Mouse (Mus musculus): Measurements from ENCODE around the gene Rc3h1. TPM values are rescaled to one million over a fixed set of nuclear protein-coding genes. Genes with fewer than 3 reads are reported as not detected.

Gene Rc3h1
- total and polyA plus RNA-seq, 3 experiments: 6.2 to 15.2 TPM; not detected in 1

DNA sequence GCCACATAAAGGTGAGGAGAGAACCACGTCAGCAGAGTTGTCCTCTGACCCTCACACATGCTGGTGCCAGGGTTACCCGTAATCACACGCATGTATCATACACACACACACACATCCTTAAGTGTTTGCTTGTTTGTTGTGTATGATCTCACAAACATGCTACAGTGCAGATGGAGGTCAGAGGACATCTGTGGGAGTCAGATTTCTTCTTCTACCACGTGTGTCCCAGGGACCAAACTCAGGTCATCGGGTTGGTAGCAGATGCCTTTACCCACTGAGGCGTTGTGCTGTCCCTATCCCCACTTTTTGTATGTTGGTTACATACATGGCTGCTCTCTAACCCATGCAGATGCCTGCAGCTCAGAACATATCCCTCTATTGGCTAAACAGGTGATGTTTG is 79.3 kb downstream of the Rc3h1 start:
- no peak for TF ChIP-seq POLR2A (IDR thresholded peaks at IDR 0.05; ENCODE audit: control insufficient read depth in 1 of 2, insufficient read depth in 1 of 2, low read depth in 1 of 2, low read length in 2 of 2, poor library complexity in 1 of 2)
- TF ChIP-seq KAT2A (conservative IDR thresholded peaks at IDR 0.05; ENCODE audit: low read depth, low read length): no peak
- TF ChIP-seq USF2 (IDR thresholded peaks at IDR 0.05; ENCODE audit: borderline replicate concordance in 1 of 2, insufficient read depth in 1 of 2, low read depth in 1 of 2, low read length in 2 of 2): no peak
- no peak for TF ChIP-seq BHLHE40 (IDR thresholded peaks at IDR 0.05; ENCODE audit: borderline replicate concordance, low read depth, low read length)
- TF ChIP-seq ZNF384 (IDR thresholded peaks at IDR 0.05; ENCODE audit: low read depth, low read length): no peak
- Histone ChIP-seq H3K4me3 (ENCODE audit: control insufficient read depth in 1 of 2, insufficient read depth in 1 of 2, low read depth in 2 of 2, low read length in 2 of 2) (no peak overlapping the region), H3K9me3 (replicated peaks; ENCODE audit: insufficient read depth, low read length) (no peaks in the 10 kb centered on the region), H3K27ac (ENCODE audit: control insufficient read depth, low read depth, low read length) (no peak overlapping the region), H3K27me3 (ENCODE audit: control insufficient read depth in 1 of 2, insufficient read depth in 2 of 2, low read length in 2 of 2) (no peaks in the 10 kb centered on the region), H3K36me3 (ENCODE audit: control insufficient read depth in 1 of 2, insufficient read depth in 2 of 2, low read length in 2 of 2) (no peaks in the 10 kb centered on the region), H3K9ac (ENCODE audit: control insufficient read depth, low read depth, low read length, poor library complexity, severe bottlenecking) (no peak overlapping the region), H3K4me1 (ENCODE audit: control insufficient read depth in 1 of 2, insufficient read depth in 2 of 2, low read length in 2 of 2) (no peaks in the 10 kb centered on the region; a peak in 2 of 4 replicates), H3K79me2 (ENCODE audit: control insufficient read depth, insufficient read depth, low read length, poor library complexity) (no peaks in the 10 kb centered on the region)
- no peak for DNase-seq (ENCODE audit: low read depth, low spot score)

DNA sequence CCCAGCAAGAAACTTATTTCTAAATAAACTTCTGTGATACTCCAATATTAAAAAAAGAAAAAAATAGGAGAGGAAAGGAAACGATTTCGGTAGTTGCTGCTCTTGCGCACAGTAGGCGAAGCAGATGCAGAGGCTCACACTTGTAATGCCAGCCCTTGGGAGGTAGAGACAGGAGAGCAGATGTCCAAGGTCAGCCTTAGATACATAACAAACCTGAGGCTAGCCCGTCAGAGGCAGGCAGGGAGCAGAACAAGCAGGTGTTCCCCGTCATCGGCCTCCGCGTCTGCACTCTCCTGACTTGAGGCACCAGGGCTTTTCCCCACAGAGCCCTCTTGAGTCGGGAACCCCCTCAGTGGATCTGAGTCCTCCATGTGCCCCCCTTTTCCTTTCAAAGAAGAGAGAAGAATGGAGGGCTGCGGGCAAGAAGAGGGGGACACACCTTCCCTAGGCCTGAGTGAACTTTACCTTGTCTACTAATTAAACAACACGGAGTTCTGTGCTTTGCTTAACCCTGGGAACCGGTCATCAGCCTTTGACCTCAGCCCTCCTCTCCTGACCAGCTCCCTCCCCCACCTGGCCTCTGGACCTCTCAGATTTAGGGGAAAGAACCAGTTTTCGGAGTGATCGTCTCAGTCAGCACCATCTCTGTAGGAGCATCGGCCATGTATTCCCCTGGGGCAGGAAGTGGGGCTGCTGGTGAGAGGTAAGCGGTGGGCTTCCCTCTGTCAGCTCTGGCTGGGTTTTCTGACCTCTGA is 80.8 kb downstream of the Rc3h1 start:
- H3K4me1 ChIP-seq (ENCODE audit: control insufficient read depth in 1 of 2, insufficient read depth in 2 of 2, low read length in 2 of 2): peaks cover 0 to 5% of the 10 kb centered on the region in 2 experiments; a peak in 3 of 4 replicates
- H3K27me3 ChIP-seq (ENCODE audit: control insufficient read depth in 1 of 2, insufficient read depth in 2 of 2, low read length in 2 of 2): no peaks in the 10 kb centered on the region
- no peak for TF ChIP-seq UBTF (IDR thresholded peaks at IDR 0.05; ENCODE audit: borderline replicate concordance, insufficient read depth, low read depth, low read length)
- TF ChIP-seq E2F4 (IDR thresholded peaks at IDR 0.05; ENCODE audit: borderline replicate concordance, low read depth, low read length): no peak
- no peak for TF ChIP-seq SIN3A (IDR thresholded peaks at IDR 0.05; ENCODE audit: low read length)
- no peak for TF ChIP-seq GATA1 (IDR thresholded peaks at IDR 0.05; ENCODE audit: low read depth, low read length)
- no peak for TF ChIP-seq NRF1 (IDR thresholded peaks at IDR 0.05; ENCODE audit: insufficient read depth, low read depth, low read length, poor library complexity, severe bottlenecking)
- no peak for TF ChIP-seq POLR2AphosphoS5 (IDR thresholded peaks at IDR 0.05; ENCODE audit: borderline replicate concordance, low read depth, low read length)
- no peak for TF ChIP-seq TBP (IDR thresholded peaks at IDR 0.05; ENCODE audit: low read depth, low read length)
- TF ChIP-seq MYC (IDR thresholded peaks at IDR 0.05; ENCODE audit: low read depth, low read length): no peak
- TF ChIP-seq TAL1 (IDR thresholded peaks at IDR 0.05; ENCODE audit: low read length): no peak
- TF ChIP-seq MXI1 (IDR thresholded peaks at IDR 0.05; ENCODE audit: low read depth, low read length): no peak
- TF ChIP-seq CHD1 (IDR thresholded peaks at IDR 0.05; ENCODE audit: low read depth, low read length): no peak
- TF ChIP-seq KAT2A (conservative IDR thresholded peaks at IDR 0.05; ENCODE audit: low read depth, low read length): no peak
- no peak for TF ChIP-seq MAX (IDR thresholded peaks at IDR 0.05; ENCODE audit: low read length)
- no peak for TF ChIP-seq ELF1 (IDR thresholded peaks at IDR 0.05; ENCODE audit: low read depth, low read length)
- no peak for TF ChIP-seq NELFE (IDR thresholded peaks at IDR 0.05; ENCODE audit: low read depth, low read length)
- no peak overlapping the region for H3K27ac ChIP-seq (ENCODE audit: control insufficient read depth, low read depth, low read length)
- no peaks in the 10 kb centered on the region for H3K9me3 ChIP-seq (replicated peaks; ENCODE audit: insufficient read depth, low read length)
- no peaks in the 10 kb centered on the region for H3K79me2 ChIP-seq (ENCODE audit: control insufficient read depth, insufficient read depth, low read length, poor library complexity)
- no peaks in the 10 kb centered on the region; a peak in 1 of 4 replicates for H3K36me3 ChIP-seq (ENCODE audit: control insufficient read depth in 1 of 2, insufficient read depth in 2 of 2, low read length in 2 of 2)
- H3K4me3 ChIP-seq (ENCODE audit: control insufficient read depth in 1 of 2, insufficient read depth in 1 of 2, low read depth in 2 of 2, low read length in 2 of 2): no peak overlapping the region
- no peak overlapping the region for H3K9ac ChIP-seq (ENCODE audit: control insufficient read depth, low read depth, low read length, poor library complexity, severe bottlenecking)
- DNase-seq (ENCODE audit: low read depth, low spot score): no peak
